Mouse (Mus musculus): ENCODE measurements around the gene Trim32. TPM values are rescaled to one million over a fixed set of nuclear protein-coding genes. Genes with fewer than 3 reads are reported as not detected.

Trim32 gene
- polyA plus RNA-seq (2016; fragmentation: Nextera tagmentation; extraction: Ambion mirVana), result 83.3 and 85.9 TPM in 2 replicates

DNA sequence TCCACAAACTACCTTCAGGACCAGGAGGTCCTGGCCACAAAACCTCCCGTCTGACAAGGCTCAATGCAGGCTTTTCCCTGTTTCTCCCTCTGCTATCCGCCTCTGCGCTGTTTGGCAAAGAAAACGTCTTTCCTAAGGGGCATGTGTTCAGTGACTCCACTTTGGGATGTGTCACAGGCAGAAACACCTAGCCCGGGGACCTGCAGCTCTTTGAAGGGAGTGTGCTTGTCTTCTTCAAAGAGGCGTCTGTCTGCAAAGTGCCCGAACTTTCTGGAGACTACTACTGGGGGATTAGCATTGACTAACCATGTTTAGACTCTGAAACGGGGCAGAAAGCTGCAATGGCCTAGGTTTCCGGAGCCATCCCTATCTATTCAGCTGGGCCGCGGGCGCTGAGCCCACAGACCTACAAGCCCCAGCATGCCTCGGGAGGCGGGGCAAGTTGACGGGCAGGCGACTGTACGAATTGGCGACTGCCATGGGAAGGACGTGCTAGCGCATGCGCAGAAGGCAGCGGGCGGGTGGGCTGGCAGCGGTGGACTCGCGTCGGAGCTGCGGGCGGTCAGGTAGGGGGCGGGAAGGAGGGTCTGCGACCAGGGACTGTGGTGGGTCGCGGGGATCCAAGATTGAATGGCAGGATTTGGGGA lies at the start of gene Trim32:
Gene Trim32, plus strand, starts transcription at position 483 of the 647 bp plus-strand sequence.
- Histone ChIP-seq H3K36me3 (no peaks in the 10 kb centered on the region), H3K9ac (peak within 1 kb of the TSS; percentile 75), H3K9me3 (no peaks in the 10 kb centered on the region), H3K4me2 (replicated peaks) (peak within 1 kb of the TSS; percentile 64), H3K4me1 (peaks cover 15% of the 10 kb centered on the region; the same call in 1 of the 2 replicates), H3K4me3 (peak within 1 kb of the TSS; percentile 65), H3K27me3 (replicated peaks) (no peaks in the 10 kb centered on the region), H3K27ac (peak within 1 kb of the TSS; percentile 32; the same call in 1 of the 2 replicates)
- WGBS, result 4% methylated on average over 33 of the region's 33 CpGs
- ATAC-seq (ENCODE audit: low FRiP score, low read depth), result peak; percentile 98

DNA sequence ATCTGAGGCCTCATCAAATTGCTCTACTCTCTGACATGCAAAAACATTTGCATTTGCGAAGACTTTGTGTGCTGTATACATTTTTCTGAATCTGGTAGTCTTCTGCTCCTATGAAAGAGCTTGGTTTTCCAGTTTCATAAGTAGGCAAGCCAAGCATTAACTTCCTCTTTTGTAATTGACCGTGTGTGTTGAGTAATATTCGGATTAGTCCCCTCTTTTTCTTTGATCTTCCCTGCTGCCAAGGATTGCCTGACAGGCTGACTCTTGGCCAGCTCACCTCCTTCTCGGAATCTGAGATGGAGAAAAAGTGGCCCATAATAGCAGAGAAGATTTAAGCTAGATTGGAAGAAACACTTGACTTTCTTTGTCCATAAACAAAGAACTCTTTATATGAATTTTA lies 39.3 kb upstream of the Trim32 start:
- ATAC-seq (ENCODE audit: low FRiP score, low read depth), result no peak
- H3K9ac ChIP-seq, result no peak overlapping the region
- no peaks in the 10 kb centered on the region for H3K36me3 ChIP-seq
- WGBS, result 79% methylated on average over 4 of the region's 4 CpGs
- no peaks in the 10 kb centered on the region for H3K9me3 ChIP-seq
- no peaks in the 10 kb centered on the region for H3K27me3 ChIP-seq (replicated peaks)
- no peaks in the 10 kb centered on the region for H3K4me1 ChIP-seq
- H3K4me3 ChIP-seq, result no peak overlapping the region
- H3K4me2 ChIP-seq (replicated peaks), result no peak overlapping the region
- no peak overlapping the region for H3K27ac ChIP-seq

DNA sequence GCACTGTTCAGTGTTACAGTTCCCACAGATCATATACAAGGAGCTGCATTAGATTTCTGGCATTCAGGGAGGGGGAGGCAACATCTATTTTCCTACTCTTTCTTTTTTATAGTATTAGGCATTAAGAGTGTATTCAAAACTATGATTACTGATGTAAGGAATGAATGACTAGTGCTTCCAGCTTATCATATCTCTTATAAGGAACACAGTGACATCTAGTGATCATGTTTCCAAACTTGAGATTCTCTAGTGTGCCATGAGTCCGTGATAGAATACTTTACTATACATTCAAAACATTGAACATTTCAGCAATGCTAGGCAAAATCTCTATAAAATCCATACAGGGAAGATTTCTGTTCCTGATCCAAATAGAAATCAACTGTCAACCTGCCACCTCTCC lies 24.5 kb upstream of the Trim32 start:
- no peaks in the 10 kb centered on the region for H3K4me1 ChIP-seq
- no peaks in the 10 kb centered on the region for H3K36me3 ChIP-seq
- H3K4me2 ChIP-seq (replicated peaks), result no peak overlapping the region
- H3K27ac ChIP-seq, result no peak overlapping the region
- ATAC-seq (ENCODE audit: low FRiP score, low read depth), result no peak
- WGBS, result 68% methylated on average over 1 of the region's 1 CpGs
- H3K9me3 ChIP-seq, result no peaks in the 10 kb centered on the region
- H3K27me3 ChIP-seq (replicated peaks), result no peaks in the 10 kb centered on the region
- H3K4me3 ChIP-seq, result no peak overlapping the region
- no peak overlapping the region for H3K9ac ChIP-seq

DNA sequence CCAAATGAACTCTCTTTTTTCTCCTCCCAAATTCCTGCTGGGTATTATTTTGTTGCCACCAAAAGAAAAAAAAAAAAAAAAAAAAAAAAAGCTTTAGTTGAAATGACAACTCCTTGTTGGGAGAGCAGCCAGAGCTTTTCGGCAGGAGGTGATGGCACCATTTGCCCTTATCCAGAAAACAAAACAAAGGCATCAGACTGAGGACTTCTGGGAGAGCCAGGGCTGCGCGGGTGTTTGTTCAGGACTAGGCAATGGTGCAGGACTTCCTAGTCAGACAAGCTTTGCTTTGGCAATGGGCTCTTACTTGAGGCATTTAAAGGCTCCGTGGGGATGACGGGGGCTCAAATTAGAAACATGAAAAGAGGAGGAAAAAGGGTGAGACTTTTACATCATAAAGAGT lies 17.8 kb upstream of the Trim32 start:
- Histone ChIP-seq H3K4me2 (replicated peaks) (no peak overlapping the region), H3K4me3 (no peak overlapping the region), H3K27ac (no peak overlapping the region), H3K27me3 (replicated peaks) (no peaks in the 10 kb centered on the region), H3K9me3 (no peaks in the 10 kb centered on the region), H3K4me1 (no peaks in the 10 kb centered on the region), H3K9ac (no peak overlapping the region), H3K36me3 (no peaks in the 10 kb centered on the region)
- ATAC-seq (ENCODE audit: low FRiP score, low read depth), result no peak
- WGBS, result 57% methylated on average over 5 of the region's 5 CpGs

DNA sequence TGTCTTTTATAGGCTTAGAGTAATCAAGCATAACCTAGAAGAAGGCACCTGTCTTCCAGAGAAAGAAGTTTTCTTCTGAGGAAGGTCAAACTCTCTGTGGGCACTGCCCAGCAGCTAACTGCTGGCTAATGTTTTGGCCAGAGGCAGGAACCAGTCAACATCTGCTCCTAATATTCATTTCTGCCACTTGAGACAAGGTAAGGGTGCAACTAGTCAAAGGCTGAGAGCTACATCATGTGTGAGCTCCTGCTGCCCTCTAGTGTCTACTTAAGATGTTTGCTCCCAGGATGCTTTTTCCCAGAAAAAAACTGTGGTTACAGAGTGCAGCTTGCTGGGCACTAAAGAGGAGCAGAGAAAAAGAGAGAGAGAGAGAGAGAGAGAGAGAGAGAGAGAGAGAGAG lies 15.0 kb upstream of the Trim32 start:
- ATAC-seq (ENCODE audit: low FRiP score, low read depth), result peak; percentile 84
- Histone ChIP-seq H3K4me3 (no peak overlapping the region), H3K4me1 (no peaks in the 10 kb centered on the region), H3K27ac (no peak overlapping the region), H3K27me3 (replicated peaks) (no peaks in the 10 kb centered on the region), H3K9me3 (no peaks in the 10 kb centered on the region), H3K4me2 (replicated peaks) (no peak overlapping the region), H3K9ac (no peak overlapping the region), H3K36me3 (no peaks in the 10 kb centered on the region)

DNA sequence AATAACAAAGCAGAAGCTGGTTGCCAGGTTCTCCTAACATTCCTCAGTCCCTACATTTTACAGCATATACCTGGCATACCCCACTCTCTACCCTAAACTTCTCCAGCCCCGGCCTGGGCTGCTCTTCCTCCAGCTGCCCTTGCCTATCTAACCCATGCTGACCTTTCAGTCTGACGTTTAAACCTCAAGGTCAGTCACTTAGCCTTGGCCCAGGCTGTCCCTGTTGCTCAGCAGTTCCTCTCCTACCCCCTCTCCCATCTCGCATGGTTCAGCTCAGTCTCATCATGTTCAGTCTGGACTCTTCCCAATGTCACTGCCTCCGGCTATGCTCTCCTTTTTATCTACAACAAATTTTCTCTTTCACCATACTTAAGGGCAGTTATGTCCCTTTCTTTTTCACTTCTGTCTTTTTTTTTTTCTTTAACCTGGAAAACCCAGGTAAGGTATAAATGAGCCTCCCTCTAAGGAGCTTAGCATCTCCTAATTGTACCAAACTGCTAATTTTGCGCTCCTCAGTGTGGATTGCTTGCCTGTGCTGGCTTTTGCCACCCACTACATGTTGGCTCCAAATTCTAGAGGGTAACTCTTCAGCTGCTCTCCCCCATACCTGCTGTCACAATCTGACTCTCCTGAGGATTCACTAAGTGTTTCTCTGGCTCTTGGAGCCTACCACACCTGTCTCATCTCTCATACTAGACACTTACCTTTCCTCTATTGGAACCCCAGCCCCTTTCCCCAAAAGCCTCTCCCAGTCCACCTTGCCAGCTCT lies 10.0 kb upstream of the Trim32 start:
- H3K4me2 ChIP-seq (replicated peaks), result no peak overlapping the region
- no peaks in the 10 kb centered on the region for H3K27me3 ChIP-seq (replicated peaks)
- WGBS, result 76% methylated on average over 5 of the region's 5 CpGs
- H3K4me3 ChIP-seq, result no peak overlapping the region
- H3K27ac ChIP-seq, result no peak overlapping the region
- ATAC-seq (ENCODE audit: low FRiP score, low read depth), result no peak
- H3K9me3 ChIP-seq, result no peaks in the 10 kb centered on the region
- no peaks in the 10 kb centered on the region for H3K4me1 ChIP-seq
- no peaks in the 10 kb centered on the region for H3K36me3 ChIP-seq
- no peak overlapping the region for H3K9ac ChIP-seq

DNA sequence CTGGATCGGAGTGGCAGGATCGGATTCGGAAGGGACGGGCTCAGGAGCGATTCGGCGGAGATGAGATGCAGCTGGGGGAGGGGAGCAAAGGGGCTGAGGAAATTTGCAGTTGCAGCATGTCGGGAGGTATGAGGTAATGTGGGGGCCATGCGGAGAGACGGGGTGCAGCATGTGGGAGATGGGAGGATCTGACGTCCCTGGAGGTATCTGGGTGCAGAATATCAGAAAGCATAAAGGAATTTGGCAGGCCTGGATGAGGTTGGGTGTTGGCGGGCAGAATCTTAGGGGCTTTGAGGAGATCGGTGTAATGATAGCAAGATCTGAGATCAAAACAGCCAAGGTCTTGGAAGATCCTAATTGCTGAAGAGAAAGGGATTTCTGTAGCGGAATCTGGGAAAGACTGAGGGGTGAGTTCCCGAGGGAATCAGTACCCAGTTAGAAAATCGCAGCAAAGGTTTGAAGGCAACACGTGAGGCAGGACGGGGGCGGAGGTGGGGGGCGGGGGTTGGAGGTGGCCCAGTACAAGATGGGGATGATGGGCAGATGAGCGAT lies 441 bp downstream of the Trim32 start:
- H3K9ac ChIP-seq, result peak overlapping the region; percentile 75
- peak overlapping the region; percentile 32; the same call in 1 of the 2 replicates for H3K27ac ChIP-seq
- peak; percentile 90 for ATAC-seq (ENCODE audit: low FRiP score, low read depth)
- no peaks in the 10 kb centered on the region for H3K9me3 ChIP-seq
- H3K27me3 ChIP-seq (replicated peaks), result no peaks in the 10 kb centered on the region
- under 1% methylated on average over 21 of the region's 21 CpGs for WGBS
- H3K36me3 ChIP-seq, result no peaks in the 10 kb centered on the region
- H3K4me2 ChIP-seq (replicated peaks), result peak overlapping the region; percentile 64
- H3K4me3 ChIP-seq, result peak overlapping the region; percentile 65
- peaks cover 15% of the 10 kb centered on the region; the same call in 1 of the 2 replicates for H3K4me1 ChIP-seq

DNA sequence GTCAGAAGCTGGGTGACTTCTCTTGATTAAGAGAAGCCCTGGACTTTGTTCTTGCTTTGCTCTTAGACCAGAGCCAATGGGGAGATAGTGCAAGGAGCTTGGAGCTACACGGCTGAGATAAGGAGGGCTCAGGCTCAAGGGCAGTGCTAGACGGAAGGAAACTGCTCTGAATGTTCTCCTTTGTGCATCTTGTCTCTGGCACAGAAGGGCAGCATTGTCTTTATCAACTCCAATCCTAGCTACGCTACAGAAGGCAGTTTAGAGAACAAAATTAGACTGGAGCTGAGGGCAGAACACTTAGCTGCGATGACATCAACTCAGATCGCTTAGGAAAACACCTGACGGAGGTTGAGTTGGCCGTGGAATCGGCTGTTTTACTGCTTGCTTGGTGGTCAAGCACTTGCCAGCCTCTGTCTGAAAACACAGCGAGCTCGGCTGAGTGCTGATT lies 2.4 kb downstream of the Trim32 start:
- 82% methylated on average over 10 of the region's 10 CpGs for WGBS
- no peaks in the 10 kb centered on the region for H3K27me3 ChIP-seq (replicated peaks)
- no peak overlapping the region for H3K9ac ChIP-seq
- H3K27ac ChIP-seq, result no peak overlapping the region
- H3K4me2 ChIP-seq (replicated peaks), result 0 out of 2 replicates have a peak overlapping the region, but pooled peaks have one; percentile 22
- H3K4me3 ChIP-seq, result no peak overlapping the region
- H3K4me1 ChIP-seq, result peaks cover 22% of the 10 kb centered on the region
- no peak for ATAC-seq (ENCODE audit: low FRiP score, low read depth)
- H3K9me3 ChIP-seq, result no peaks in the 10 kb centered on the region
- H3K36me3 ChIP-seq, result no peaks in the 10 kb centered on the region

DNA sequence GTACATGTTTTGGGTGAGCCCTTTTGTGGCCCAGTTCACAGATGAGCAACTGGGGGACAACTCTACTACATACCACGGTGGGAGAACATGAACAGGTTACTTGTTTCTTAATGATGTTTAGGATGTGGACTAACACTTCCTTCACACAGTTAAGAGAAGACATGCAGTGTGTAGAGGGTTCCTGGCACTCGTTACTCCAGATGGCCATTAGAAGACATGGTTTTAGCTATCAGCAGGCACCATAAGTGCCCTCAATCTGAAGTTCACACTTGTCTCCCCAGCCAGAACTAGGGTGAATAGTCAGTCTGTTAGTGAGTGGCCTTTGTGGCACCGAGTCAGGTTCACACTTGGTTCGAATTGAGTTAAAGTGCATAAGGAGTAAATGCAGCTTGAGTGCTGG lies 3.3 kb downstream of the Trim32 start:
- no peak overlapping the region for H3K27ac ChIP-seq
- H3K4me1 ChIP-seq, result peaks cover 22% of the 10 kb centered on the region
- no peak overlapping the region for H3K9ac ChIP-seq
- 92% methylated on average over 4 of the region's 4 CpGs for WGBS
- H3K9me3 ChIP-seq, result no peaks in the 10 kb centered on the region
- peaks cover 2% of the 10 kb centered on the region for H3K36me3 ChIP-seq
- no peak for ATAC-seq (ENCODE audit: low FRiP score, low read depth)
- H3K27me3 ChIP-seq (replicated peaks), result no peaks in the 10 kb centered on the region
- H3K4me2 ChIP-seq (replicated peaks), result no peak overlapping the region
- H3K4me3 ChIP-seq, result no peak overlapping the region

DNA sequence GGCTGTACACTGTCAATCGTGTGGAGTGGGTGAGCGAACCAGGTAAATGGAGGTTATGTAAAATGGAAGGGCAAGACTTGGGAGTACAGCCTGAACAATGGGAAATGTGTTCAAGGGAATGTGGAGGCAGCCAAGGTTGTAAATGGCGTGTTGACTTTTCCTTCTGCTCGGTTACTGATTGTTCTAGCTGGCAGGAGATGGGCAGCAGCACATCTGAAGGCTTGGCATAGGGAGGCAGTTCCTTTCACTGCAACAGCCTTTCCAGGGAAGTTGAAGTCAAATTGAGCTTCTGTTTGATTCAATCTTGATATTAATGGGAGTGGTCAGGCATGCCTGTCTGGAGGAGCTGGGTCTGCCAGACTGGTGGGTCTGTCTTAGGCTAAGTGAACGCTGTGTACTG lies 5.5 kb downstream of the Trim32 start:
- WGBS, result 82% methylated on average over 5 of the region's 5 CpGs
- ATAC-seq (ENCODE audit: low FRiP score, low read depth), result no peak
- H3K27ac ChIP-seq, result no peak overlapping the region
- H3K4me1 ChIP-seq, result peaks cover 22% of the 10 kb centered on the region
- H3K36me3 ChIP-seq, result peaks cover 24% of the 10 kb centered on the region
- H3K9me3 ChIP-seq, result no peaks in the 10 kb centered on the region
- H3K9ac ChIP-seq, result no peak overlapping the region
- no peak overlapping the region for H3K4me2 ChIP-seq (replicated peaks)
- H3K27me3 ChIP-seq (replicated peaks), result no peaks in the 10 kb centered on the region
- H3K4me3 ChIP-seq, result no peak overlapping the region

DNA sequence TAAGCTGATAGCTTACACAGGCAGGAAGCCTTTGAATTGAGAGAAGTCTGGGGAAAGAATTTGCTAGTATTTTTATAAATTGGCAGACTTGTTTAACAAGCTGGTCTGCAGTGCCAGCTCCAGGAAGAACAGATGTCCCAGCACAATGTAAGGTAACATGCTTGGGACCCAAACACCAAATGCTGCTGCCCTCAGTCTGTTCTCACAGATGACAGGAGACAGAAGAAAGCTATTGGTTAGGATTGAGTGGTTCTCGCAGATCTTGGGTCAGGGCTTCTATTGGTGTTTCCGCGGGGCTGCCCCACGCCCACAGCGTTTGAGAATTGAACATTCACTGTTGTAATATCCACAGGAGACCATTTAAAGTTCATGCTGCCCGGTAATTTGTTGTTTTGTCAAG lies 6.1 kb downstream of the Trim32 start:
- peak; percentile 18; the same call in 1 of the 2 replicates for ATAC-seq (ENCODE audit: low FRiP score, low read depth)
- WGBS, result 20% methylated on average over 6 of the region's 6 CpGs
- Histone ChIP-seq H3K4me3 (no peak overlapping the region), H3K27ac (no peak overlapping the region), H3K9ac (no peak overlapping the region), H3K27me3 (replicated peaks) (no peaks in the 10 kb centered on the region), H3K4me2 (replicated peaks) (no peak overlapping the region), H3K9me3 (no peaks in the 10 kb centered on the region), H3K4me1 (peaks cover 18% of the 10 kb centered on the region), H3K36me3 (peaks cover 30% of the 10 kb centered on the region)

DNA sequence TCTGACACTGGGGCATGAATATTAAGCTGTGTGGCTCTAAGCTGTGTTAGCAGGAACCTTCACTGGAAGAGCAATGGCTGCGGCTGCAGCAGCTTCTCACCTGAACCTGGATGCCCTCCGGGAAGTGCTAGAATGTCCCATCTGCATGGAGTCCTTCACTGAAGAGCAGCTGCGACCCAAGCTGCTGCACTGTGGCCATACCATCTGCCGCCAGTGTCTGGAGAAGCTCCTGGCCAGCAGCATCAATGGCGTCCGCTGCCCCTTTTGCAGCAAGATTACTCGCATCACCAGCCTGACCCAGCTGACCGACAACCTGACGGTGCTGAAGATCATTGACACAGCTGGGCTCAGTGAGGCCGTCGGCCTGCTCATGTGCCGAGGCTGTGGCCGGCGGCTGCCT lies 8.3 kb downstream of the Trim32 start:
- Histone ChIP-seq H3K4me2 (replicated peaks) (no peak overlapping the region), H3K27ac (no peak overlapping the region), H3K4me1 (peaks cover 7% of the 10 kb centered on the region), H3K36me3 (peaks cover 42% of the 10 kb centered on the region), H3K9me3 (no peaks in the 10 kb centered on the region), H3K27me3 (replicated peaks) (no peaks in the 10 kb centered on the region), H3K9ac (no peak overlapping the region), H3K4me3 (no peak overlapping the region)
- WGBS, result 95% methylated on average over 14 of the region's 14 CpGs
- no peak for ATAC-seq (ENCODE audit: low FRiP score, low read depth)

Data from neural tube, embryonic 12.5 days (tissue).